Comparison of ENCODE assay signal across 8 mouse cellular contexts in genomic region chr14:114854324-114855054, GRCm38 (mm10).
A peak's percentile ranks its signal among the peaks of the same experiment; 100 is the strongest.
DNase-seq lines count a peak whose midpoint lies in the region; ATAC-seq lines count a peak whose summit lies in the region.

No protein-coding gene starts in this region.

- no peak overlapping the region for H3K9ac ChIP-seq in forebrain, embryonic 13.5 days
- H3K9ac ChIP-seq in limb, embryonic 13.5 days = no peak overlapping the region

- peaks cover 13% of the 10 kb centered on the region; the same call in 1 of the 2 replicates for H3K4me1 ChIP-seq in forebrain, embryonic 13.5 days
- peaks cover 28% of the 10 kb centered on the region for H3K4me1 ChIP-seq in limb, embryonic 13.5 days

- peak; percentile 81 for ATAC-seq in forebrain, embryonic 13.5 days
- ATAC-seq in limb, embryonic 13.5 days (ENCODE audit: low FRiP score, low read depth) = peak; percentile 67

- 0 out of 2 replicates have a peak, but pooled peaks cover 5% of the 10 kb centered on the region for H3K27me3 ChIP-seq in forebrain, embryonic 13.5 days
- 0 out of 2 replicates have a peak, but pooled peaks cover 3% of the 10 kb centered on the region for H3K27me3 ChIP-seq in limb, embryonic 13.5 days

- peak; percentile 12 for DNase-seq in cerebellum, adult 9-10 months
- no peak for DNase-seq in cerebellum, adult 11-12 months
- DNase-seq in MEL-GATA-1-ER (ENCODE audit: extremely low read depth, low read depth) = peak; percentile 90
- DNase-seq in retina, postnatal 1 day = peak; percentile 70
- no peak for DNase-seq in urinary bladder, postnatal 4 days (ENCODE audit: low spot score in 2 of 2)
- no peak for DNase-seq in thymus, postnatal 25 days

- no peak overlapping the region for H3K27ac ChIP-seq in forebrain, embryonic 13.5 days
- no peak overlapping the region for H3K27ac ChIP-seq in limb, embryonic 13.5 days

- no peaks in the 10 kb centered on the region for H3K36me3 ChIP-seq in forebrain, embryonic 13.5 days (ENCODE audit: poor library complexity, severe bottlenecking)
- H3K36me3 ChIP-seq in limb, embryonic 13.5 days = no peaks in the 10 kb centered on the region

- WGBS in forebrain, embryonic 13.5 days = 26% methylated on average over 9 of the region's 9 CpGs
- WGBS in limb, embryonic 13.5 days = 21% methylated on average over 9 of the region's 9 CpGs

- H3K4me2 ChIP-seq in forebrain, embryonic 13.5 days = no peak overlapping the region
- H3K4me2 ChIP-seq in limb, embryonic 13.5 days (replicated peaks) = 0 out of 2 replicates have a peak overlapping the region, but pooled peaks have one; percentile 21

- H3K9me3 ChIP-seq in forebrain, embryonic 13.5 days (replicated peaks) = no peaks in the 10 kb centered on the region
- no peaks in the 10 kb centered on the region for H3K9me3 ChIP-seq in limb, embryonic 13.5 days

- H3K4me3 ChIP-seq in forebrain, embryonic 13.5 days = no peak overlapping the region
- no peak overlapping the region for H3K4me3 ChIP-seq in limb, embryonic 13.5 days

Comparison
In these comparisons a context has a peak if more than half of its experiments do, and no peak if none do; other contexts are left out.
1. DNase-seq: peak in cerebellum, adult 9-10 months (single experiment), MEL-GATA-1-ER (single experiment) and retina, postnatal 1 day (single experiment); none in cerebellum, adult 11-12 months (single experiment), urinary bladder, postnatal 4 days (0 of 2) and thymus, postnatal 25 days (single experiment).